Mouse (Mus musculus): ENCODE measurements at regions not wholly inside any gene's neighbourhood (a gene's known extent, or its start where the extent isn't known, plus 50 kb on each side); places are given as distances from the start of the nearest gene placed in this dataset.
A peak's percentile ranks its signal among the peaks of the same experiment; 100 is the strongest.

DNA sequence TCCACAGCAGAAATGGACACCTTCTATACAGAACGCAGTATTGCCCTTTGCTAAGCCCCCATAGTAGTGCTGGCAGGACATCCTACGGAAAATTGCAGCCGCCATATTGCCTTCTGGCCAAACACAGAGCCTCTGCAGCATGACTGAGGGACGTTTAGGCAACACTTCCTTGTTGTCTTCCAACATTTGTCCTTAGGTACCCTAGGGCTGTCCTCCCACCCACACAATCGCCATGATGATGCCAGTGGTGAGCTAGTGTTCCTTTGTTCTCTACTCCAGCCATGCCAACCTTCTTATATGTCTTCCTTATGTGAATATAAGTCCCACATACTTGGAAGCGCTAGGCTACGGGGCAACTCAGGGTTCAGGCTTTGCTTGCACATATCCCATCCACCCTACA, 375.0 kb upstream of the Pik3r1 start:
- H3K27me3 ChIP-seq (ENCODE audit: control insufficient read depth, insufficient read depth, low read length), result no peaks in the 10 kb centered on the region
- H3K4me1 ChIP-seq (ENCODE audit: control insufficient read depth, insufficient read depth, low read length), result no peaks in the 10 kb centered on the region

DNA sequence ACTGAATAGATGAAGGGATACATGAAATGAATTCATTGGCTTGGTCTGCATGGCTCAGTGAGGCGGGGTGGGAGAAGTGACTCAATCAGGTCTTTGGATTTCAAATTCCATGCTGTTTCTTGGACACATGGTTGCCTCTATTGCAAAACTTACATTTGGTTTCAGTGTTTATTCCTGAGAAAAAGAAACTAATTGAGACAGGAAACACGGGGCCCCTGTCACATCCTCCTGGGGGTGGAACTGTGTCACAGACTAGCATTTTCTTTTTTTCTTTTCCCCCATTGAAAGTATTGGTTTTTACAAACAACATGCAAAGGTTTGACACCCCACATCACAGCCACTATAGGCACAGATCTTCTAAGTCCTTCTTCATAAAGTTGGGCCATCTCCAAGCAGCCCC, 375.8 kb upstream of the Pik3r1 start:
- no peak overlapping the region for H3K4me2 ChIP-seq (ENCODE audit: low read depth, low read length)
- H3K9me3 ChIP-seq (replicated peaks; ENCODE audit: control insufficient read depth, low read length), result no peaks in the 10 kb centered on the region
- no peak overlapping the region for H3K9ac ChIP-seq (ENCODE audit: low read length)
- H3K4me3 ChIP-seq (replicated peaks; ENCODE audit: low read length), result no peak overlapping the region
- H3K36me3 ChIP-seq (ENCODE audit: control insufficient read depth, insufficient read depth, low read length), result no peaks in the 10 kb centered on the region
- WGBS, result 70% methylated on average over 2 of the region's 2 CpGs
- H3K27me3 ChIP-seq (ENCODE audit: control insufficient read depth, insufficient read depth, low read length), result no peaks in the 10 kb centered on the region
- ATAC-seq (ENCODE audit: insufficient read depth, low FRiP score), result no peak
- no peaks in the 10 kb centered on the region for H3K4me1 ChIP-seq (ENCODE audit: control insufficient read depth, insufficient read depth, low read length)
- no peak overlapping the region for H3K27ac ChIP-seq (ENCODE audit: low read length)

More for the DNA sequence above, 375.0 kb upstream of the Pik3r1 start:
- WGBS, result 89% methylated on average over 7 of the region's 7 CpGs
- Histone ChIP-seq H3K4me2 (ENCODE audit: low read depth, low read length) (no peak overlapping the region), H3K9ac (ENCODE audit: low read length) (no peak overlapping the region), H3K27ac (ENCODE audit: low read length) (no peak overlapping the region), H3K36me3 (ENCODE audit: control insufficient read depth, insufficient read depth, low read length) (no peaks in the 10 kb centered on the region), H3K9me3 (replicated peaks; ENCODE audit: control insufficient read depth, low read length) (no peaks in the 10 kb centered on the region), H3K4me3 (replicated peaks; ENCODE audit: low read length) (no peak overlapping the region)
- no peak for ATAC-seq (ENCODE audit: insufficient read depth, low FRiP score)

DNA sequence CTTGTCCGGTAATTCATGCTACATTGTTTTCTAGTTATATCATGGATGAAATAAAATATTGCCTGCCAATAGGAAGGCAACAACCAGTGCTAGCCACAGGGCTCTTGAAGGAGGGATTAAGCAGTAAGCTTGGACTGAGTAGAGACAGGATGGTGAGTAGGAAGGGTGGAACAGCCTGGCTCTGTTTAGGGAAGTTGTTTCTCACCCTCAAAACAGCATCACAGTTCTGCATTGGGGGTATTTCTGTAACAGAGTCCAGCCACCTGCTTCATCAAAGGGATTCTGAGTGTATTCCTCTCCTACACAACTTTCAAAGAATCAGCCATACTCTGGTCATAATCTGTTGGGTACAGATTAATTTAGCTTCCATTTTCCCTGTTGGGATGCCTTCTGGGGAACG, 380.0 kb upstream of the Pik3r1 start:
- Histone ChIP-seq H3K4me1 (ENCODE audit: control insufficient read depth, insufficient read depth, low read length) (no peaks in the 10 kb centered on the region), H3K36me3 (ENCODE audit: control insufficient read depth, insufficient read depth, low read length) (no peaks in the 10 kb centered on the region), H3K9ac (ENCODE audit: low read length) (no peak overlapping the region), H3K9me3 (replicated peaks; ENCODE audit: control insufficient read depth, low read length) (no peaks in the 10 kb centered on the region), H3K4me2 (ENCODE audit: low read depth, low read length) (no peak overlapping the region), H3K4me3 (replicated peaks; ENCODE audit: low read length) (no peak overlapping the region), H3K27ac (ENCODE audit: low read length) (no peak overlapping the region), H3K27me3 (ENCODE audit: control insufficient read depth, insufficient read depth, low read length) (no peaks in the 10 kb centered on the region)
- no peak for ATAC-seq (ENCODE audit: insufficient read depth, low FRiP score)
- WGBS, result 86% methylated on average over 2 of the region's 2 CpGs

DNA sequence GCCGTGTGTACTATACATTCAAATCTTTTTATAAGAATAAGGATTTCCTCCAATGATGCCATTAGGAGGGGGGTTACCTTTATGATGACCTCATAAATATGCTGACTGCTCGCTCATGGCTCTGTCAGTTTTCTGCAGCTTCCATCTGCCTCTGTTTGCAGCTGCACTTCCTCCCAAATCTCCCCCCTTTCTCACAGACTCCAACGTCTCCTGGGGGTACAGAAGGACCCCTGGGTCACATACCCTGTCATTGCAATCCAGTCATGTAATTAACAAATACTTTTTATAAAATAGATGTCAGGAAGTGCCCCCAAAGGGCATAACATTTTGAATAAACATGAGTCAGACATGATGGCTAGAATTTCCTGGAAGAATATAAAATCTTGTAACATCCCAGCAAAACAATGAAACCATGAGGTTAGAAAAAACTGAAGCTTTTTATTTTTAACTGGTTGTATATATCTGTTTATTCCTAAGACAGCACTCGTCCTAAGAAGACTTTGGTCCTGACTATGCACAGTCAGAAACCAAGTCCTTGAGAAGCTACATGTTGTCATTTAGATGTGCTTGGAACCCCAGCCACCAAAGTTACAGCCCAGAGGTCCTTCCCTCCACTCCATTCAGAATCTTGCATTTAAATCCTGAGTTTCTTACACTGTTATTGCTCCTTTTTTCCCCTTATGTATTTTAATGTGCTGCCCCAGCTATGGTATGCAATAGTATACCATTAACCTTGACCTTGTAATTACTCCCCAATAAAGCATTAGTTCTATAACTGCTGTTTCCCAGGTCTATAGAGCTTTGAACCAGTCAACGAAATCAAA, 386.0 kb upstream of the Pik3r1 start:
- Histone ChIP-seq H3K4me2 (ENCODE audit: low read depth, low read length) (no peak overlapping the region), H3K27me3 (ENCODE audit: control insufficient read depth, insufficient read depth, low read length) (no peaks in the 10 kb centered on the region), H3K9ac (ENCODE audit: low read length) (no peak overlapping the region), H3K27ac (ENCODE audit: low read length) (no peak overlapping the region), H3K4me3 (replicated peaks; ENCODE audit: low read length) (no peak overlapping the region), H3K4me1 (ENCODE audit: control insufficient read depth, insufficient read depth, low read length) (no peaks in the 10 kb centered on the region; the same call in 1 of the 2 replicates), H3K9me3 (replicated peaks; ENCODE audit: control insufficient read depth, low read length) (no peaks in the 10 kb centered on the region), H3K36me3 (ENCODE audit: control insufficient read depth, insufficient read depth, low read length) (no peaks in the 10 kb centered on the region)
- ATAC-seq (ENCODE audit: insufficient read depth, low FRiP score), result no peak
- WGBS, result 38% methylated on average over 5 of the region's 5 CpGs

DNA sequence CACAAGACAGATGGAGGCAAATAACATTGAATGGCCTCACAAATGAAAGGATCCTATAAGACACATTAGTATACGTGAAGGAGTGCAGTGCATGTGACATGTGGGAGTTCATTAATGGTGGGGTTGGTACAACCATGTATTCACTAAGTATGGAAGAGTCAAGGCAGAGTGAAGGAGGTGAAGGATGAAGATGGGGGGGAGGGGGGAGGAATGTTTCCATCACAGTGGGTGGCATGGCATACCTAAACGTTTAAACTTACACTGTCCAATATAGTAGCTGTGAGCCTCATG, 386.5 kb upstream of the Pik3r1 start:
- H3K4me2 ChIP-seq (ENCODE audit: low read depth, low read length), result no peak overlapping the region
- no peak overlapping the region for H3K27ac ChIP-seq (ENCODE audit: low read length)
- ATAC-seq (ENCODE audit: insufficient read depth, low FRiP score), result no peak
- H3K36me3 ChIP-seq (ENCODE audit: control insufficient read depth, insufficient read depth, low read length), result no peaks in the 10 kb centered on the region
- H3K4me3 ChIP-seq (replicated peaks; ENCODE audit: low read length), result no peak overlapping the region
- no peaks in the 10 kb centered on the region for H3K9me3 ChIP-seq (replicated peaks; ENCODE audit: control insufficient read depth, low read length)
- no peak overlapping the region for H3K9ac ChIP-seq (ENCODE audit: low read length)
- no peaks in the 10 kb centered on the region for H3K27me3 ChIP-seq (ENCODE audit: control insufficient read depth, insufficient read depth, low read length)
- 39% methylated on average over 2 of the region's 2 CpGs for WGBS
- H3K4me1 ChIP-seq (ENCODE audit: control insufficient read depth, insufficient read depth, low read length), result no peaks in the 10 kb centered on the region; the same call in 1 of the 2 replicates

DNA sequence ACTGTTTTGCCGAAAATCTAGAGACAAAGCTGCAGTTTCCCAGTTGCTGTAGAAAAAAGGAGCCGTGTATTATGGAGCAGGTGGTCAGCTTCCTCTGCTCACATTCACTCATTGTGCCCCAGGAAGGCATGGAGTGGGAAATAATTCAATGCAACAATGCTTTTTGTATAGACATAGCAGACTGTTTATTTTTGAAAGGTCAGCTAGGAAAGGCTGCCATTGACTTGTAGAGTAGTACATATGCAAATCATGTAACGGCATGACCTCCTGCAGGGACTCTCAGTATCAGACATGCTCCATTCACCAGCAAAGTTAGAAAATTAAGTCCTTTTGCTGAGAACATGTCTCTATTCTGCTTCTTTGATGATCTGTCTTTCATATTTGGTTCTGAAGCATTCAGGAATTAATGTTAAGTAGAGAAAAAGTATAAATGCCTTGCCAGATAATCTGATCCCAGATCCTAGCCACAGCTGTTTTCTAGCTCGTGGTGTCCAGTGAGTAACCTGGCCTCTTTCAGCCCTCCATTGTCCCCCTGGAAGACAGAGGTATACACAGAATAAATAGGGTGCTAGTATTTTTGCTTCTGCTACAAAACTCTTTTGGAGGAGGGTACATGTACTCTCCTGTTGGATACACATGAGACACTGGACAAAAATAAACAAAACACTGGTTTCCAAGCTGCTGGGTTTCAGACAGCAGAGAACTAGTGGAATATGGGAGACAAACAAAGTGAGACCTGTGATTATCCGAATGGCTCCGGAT, 389.5 kb upstream of the Pik3r1 start:
- ATAC-seq (ENCODE audit: insufficient read depth, low FRiP score), result no peak
- peaks cover under 1% of the 10 kb centered on the region; the same call in 1 of the 2 replicates for H3K4me1 ChIP-seq (ENCODE audit: control insufficient read depth, insufficient read depth, low read length)
- no peaks in the 10 kb centered on the region for H3K27me3 ChIP-seq (ENCODE audit: control insufficient read depth, insufficient read depth, low read length)
- no peak overlapping the region for H3K4me2 ChIP-seq (ENCODE audit: low read depth, low read length)
- WGBS, result 68% methylated on average over 6 of the region's 6 CpGs
- H3K4me3 ChIP-seq (replicated peaks; ENCODE audit: low read length), result no peak overlapping the region
- H3K9ac ChIP-seq (ENCODE audit: low read length), result no peak overlapping the region
- no peak overlapping the region for H3K27ac ChIP-seq (ENCODE audit: low read length)
- no peaks in the 10 kb centered on the region for H3K36me3 ChIP-seq (ENCODE audit: control insufficient read depth, insufficient read depth, low read length)
- H3K9me3 ChIP-seq (replicated peaks; ENCODE audit: control insufficient read depth, low read length), result no peaks in the 10 kb centered on the region

DNA sequence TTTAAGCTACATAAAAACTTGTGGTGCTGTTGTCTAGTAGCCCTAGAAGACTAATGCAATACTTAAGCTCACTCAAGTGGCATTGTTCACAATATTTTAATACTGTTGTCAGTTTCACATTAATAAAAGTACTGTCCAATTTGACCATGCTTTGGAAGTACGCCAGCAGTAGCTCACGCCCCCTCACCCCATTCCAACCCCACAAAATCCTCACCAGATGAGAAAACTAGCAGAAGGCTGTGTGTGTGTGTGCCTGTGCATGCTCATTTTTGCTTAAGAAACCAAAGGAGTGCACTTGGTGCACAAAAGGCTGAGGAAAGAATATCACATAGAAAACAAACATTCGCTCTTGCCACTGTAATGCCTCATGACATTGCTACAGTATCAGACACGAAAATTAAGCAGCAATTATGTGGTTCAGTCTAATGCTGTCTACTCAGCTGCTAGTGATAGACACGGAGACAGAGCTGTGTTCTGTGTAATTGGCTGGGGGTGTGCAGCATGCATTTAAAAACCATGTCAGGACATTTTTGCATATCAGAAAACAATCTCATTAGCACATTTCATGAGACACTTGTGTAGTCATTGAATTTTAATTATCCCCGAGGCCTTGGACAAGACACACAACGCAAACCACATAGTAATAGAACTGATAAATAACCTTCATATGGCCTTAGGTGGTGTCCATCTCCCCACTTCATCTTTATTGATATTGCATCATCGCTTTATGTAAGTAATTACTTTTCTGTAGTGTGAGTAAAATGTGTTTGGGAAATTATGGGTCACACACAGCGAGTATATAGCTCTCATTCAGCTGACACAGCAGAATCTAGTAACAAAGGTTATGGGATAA, 405.6 kb upstream of the Pik3r1 start:
- no peak for ATAC-seq (ENCODE audit: insufficient read depth, low FRiP score)
- H3K4me1 ChIP-seq (ENCODE audit: control insufficient read depth, insufficient read depth, low read length), result no peaks in the 10 kb centered on the region; the same call in 1 of the 2 replicates
- no peak overlapping the region for H3K9ac ChIP-seq (ENCODE audit: low read length)
- no peaks in the 10 kb centered on the region for H3K36me3 ChIP-seq (ENCODE audit: control insufficient read depth, insufficient read depth, low read length)
- no peaks in the 10 kb centered on the region for H3K27me3 ChIP-seq (ENCODE audit: control insufficient read depth, insufficient read depth, low read length)
- H3K27ac ChIP-seq (ENCODE audit: low read length), result no peak overlapping the region
- H3K9me3 ChIP-seq (replicated peaks; ENCODE audit: control insufficient read depth, low read length), result no peaks in the 10 kb centered on the region
- no peak overlapping the region for H3K4me3 ChIP-seq (replicated peaks; ENCODE audit: low read length)
- 69% methylated on average over 9 of the region's 9 CpGs for WGBS
- H3K4me2 ChIP-seq (ENCODE audit: low read depth, low read length), result no peak overlapping the region

DNA sequence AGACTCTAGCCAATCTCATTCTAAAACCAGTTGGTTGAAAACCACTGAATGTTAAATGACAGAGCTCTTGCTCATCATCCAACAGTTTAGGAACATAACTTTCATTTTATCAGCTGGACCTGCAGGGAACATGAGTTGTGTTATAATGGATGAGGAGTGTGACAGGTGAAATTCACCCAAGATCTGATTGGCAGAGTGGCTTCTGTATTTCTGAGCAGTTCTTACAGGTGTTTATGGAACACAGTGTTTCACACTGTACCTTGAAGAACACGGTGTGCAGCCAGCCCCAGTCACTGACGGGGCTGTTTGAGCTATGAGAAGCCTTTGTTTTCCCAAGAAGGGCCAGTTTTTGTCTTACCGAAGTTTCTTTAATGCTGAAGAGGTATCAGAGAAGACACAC, 406.4 kb upstream of the Pik3r1 start:
- Histone ChIP-seq H3K9me3 (replicated peaks; ENCODE audit: control insufficient read depth, low read length) (no peaks in the 10 kb centered on the region), H3K9ac (ENCODE audit: low read length) (no peak overlapping the region), H3K27ac (ENCODE audit: low read length) (no peak overlapping the region), H3K27me3 (ENCODE audit: control insufficient read depth, insufficient read depth, low read length) (no peaks in the 10 kb centered on the region), H3K4me2 (ENCODE audit: low read depth, low read length) (no peak overlapping the region), H3K4me3 (replicated peaks; ENCODE audit: low read length) (no peak overlapping the region), H3K36me3 (ENCODE audit: control insufficient read depth, insufficient read depth, low read length) (no peaks in the 10 kb centered on the region), H3K4me1 (ENCODE audit: control insufficient read depth, insufficient read depth, low read length) (no peaks in the 10 kb centered on the region; the same call in 1 of the 2 replicates)
- 74% methylated on average over 3 of the region's 3 CpGs for WGBS
- ATAC-seq (ENCODE audit: insufficient read depth, low FRiP score), result no peak

DNA sequence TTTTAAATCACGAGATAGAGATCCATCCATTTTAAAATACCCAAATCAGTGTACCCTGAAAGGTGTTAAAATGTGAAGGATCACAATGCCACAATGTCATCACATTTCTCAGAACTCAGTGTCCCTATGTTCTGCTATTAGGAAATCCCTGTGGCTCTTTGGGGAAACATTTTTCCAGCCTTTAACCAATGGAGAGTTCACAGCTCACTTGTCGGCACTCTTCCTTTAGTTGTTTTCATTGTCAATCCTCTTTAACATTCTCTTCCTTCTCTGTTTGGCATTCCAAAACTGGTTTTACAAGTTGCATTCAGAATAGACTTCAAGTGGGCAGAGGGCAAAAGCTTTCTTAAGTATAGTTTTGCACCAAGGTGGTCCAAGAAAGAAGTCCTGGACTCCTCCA, 406.9 kb upstream of the Pik3r1 start:
- no peak for ATAC-seq (ENCODE audit: insufficient read depth, low FRiP score)
- Histone ChIP-seq H3K4me1 (ENCODE audit: control insufficient read depth, insufficient read depth, low read length) (no peaks in the 10 kb centered on the region; the same call in 1 of the 2 replicates), H3K27me3 (ENCODE audit: control insufficient read depth, insufficient read depth, low read length) (no peaks in the 10 kb centered on the region), H3K4me2 (ENCODE audit: low read depth, low read length) (no peak overlapping the region), H3K36me3 (ENCODE audit: control insufficient read depth, insufficient read depth, low read length) (no peaks in the 10 kb centered on the region), H3K9ac (ENCODE audit: low read length) (no peak overlapping the region), H3K9me3 (replicated peaks; ENCODE audit: control insufficient read depth, low read length) (no peaks in the 10 kb centered on the region), H3K27ac (ENCODE audit: low read length) (peak overlapping the region; percentile 5; the same call in 1 of the 2 replicates), H3K4me3 (replicated peaks; ENCODE audit: low read length) (no peak overlapping the region)
- 85% methylated on average over 2 of the region's 2 CpGs for WGBS

Data from stomach, embryonic 16.5 days (tissue).